Mouse (Mus musculus): ENCODE results near the gene Zcchc10. TPM values are rescaled to one million over a fixed set of nuclear protein-coding genes. Genes with fewer than 3 reads are reported as not detected.

Gene Zcchc10
- polyA plus RNA-seq, 1 experiment from 2014 or later, result 24.0 TPM

- Histone ChIP-seq H3K9ac (replicated peaks; ENCODE audit: low read depth, low read length) (no peak overlapping the region), H3K4me2 (replicated peaks; ENCODE audit: low read depth, low read length) (no peak overlapping the region), H3K27ac (ENCODE audit: low read length) (no peak overlapping the region), H3K4me3 (ENCODE audit: low read depth, low read length) (no peak overlapping the region), H3K4me1 (ENCODE audit: control insufficient read depth, insufficient read depth, low read length) (no peaks in the 10 kb centered on the region), H3K9me3 (ENCODE audit: control insufficient read depth, low read depth, low read length) (no peaks in the 10 kb centered on the region), H3K27me3 (ENCODE audit: control insufficient read depth, insufficient read depth, low read length) (no peaks in the 10 kb centered on the region), H3K36me3 (ENCODE audit: control insufficient read depth, insufficient read depth, low read length) (peaks cover 20% of the 10 kb centered on the region)
- ATAC-seq (ENCODE audit: insufficient number of reproducible peaks, insufficient read depth, low FRiP score, low read depth), result no peak
- 91% methylated on average over 2 of the region's 2 CpGs for WGBS
Measured at GRCm38 (mm10) chr11:53367032-53367431, 42.6 kb downstream of the Zcchc10 start.

GRCm38 (mm10) chr11:53378918-53379317 lies 54.4 kb downstream of the Zcchc10 start:
- no peaks in the 10 kb centered on the region for H3K9me3 ChIP-seq (ENCODE audit: control insufficient read depth, low read depth, low read length)
- ATAC-seq (ENCODE audit: insufficient number of reproducible peaks, insufficient read depth, low FRiP score, low read depth), result no peak
- H3K36me3 ChIP-seq (ENCODE audit: control insufficient read depth, insufficient read depth, low read length), result peaks cover 32% of the 10 kb centered on the region
- 79% methylated on average over 1 of the region's 1 CpGs for WGBS
- H3K9ac ChIP-seq (replicated peaks; ENCODE audit: low read depth, low read length), result no peak overlapping the region
- no peak overlapping the region for H3K4me2 ChIP-seq (replicated peaks; ENCODE audit: low read depth, low read length)
- no peak overlapping the region for H3K27ac ChIP-seq (ENCODE audit: low read length)
- H3K4me3 ChIP-seq (ENCODE audit: low read depth, low read length), result no peak overlapping the region
- no peaks in the 10 kb centered on the region for H3K27me3 ChIP-seq (ENCODE audit: control insufficient read depth, insufficient read depth, low read length)
- H3K4me1 ChIP-seq (ENCODE audit: control insufficient read depth, insufficient read depth, low read length), result no peaks in the 10 kb centered on the region

Other genes with a start within 250 kb of the Zcchc10 start
- gene Hspa4, start 24.2 kb upstream of the Zcchc10 start, polyA plus RNA-seq (2014; fragmentation: Nextera tagmentation; extraction: Ambion mirVana), result 81.0 and 84.6 TPM in 2 replicates
- 88.9 and 93.6 TPM in 2 replicates for gene Aff4, start 26.2 kb downstream of the Zcchc10 start, polyA plus RNA-seq (2014; fragmentation: Nextera tagmentation; extraction: Ambion mirVana)
- gene Leap2, start 98.5 kb downstream of the Zcchc10 start, polyA plus RNA-seq (2014; fragmentation: Nextera tagmentation; extraction: Ambion mirVana), result 0.88 TPM in 1 of 2 replicates, not detected in the other
- gene Uqcrq, start 106.2 kb downstream of the Zcchc10 start, polyA plus RNA-seq (2014; fragmentation: Nextera tagmentation; extraction: Ambion mirVana), result 477 and 521 TPM in 2 replicates
- 1.7 and 2.2 TPM in 2 replicates for gene Gdf9, start 106.3 kb downstream of the Zcchc10 start, polyA plus RNA-seq (2014; fragmentation: Nextera tagmentation; extraction: Ambion mirVana)
- gene Gm10447, start 132.4 kb downstream of the Zcchc10 start, polyA plus RNA-seq (2014; fragmentation: Nextera tagmentation; extraction: Ambion mirVana), result 0.13 and 0.14 TPM in 2 replicates
- 0.98 and 1.1 TPM in 2 replicates for gene Shroom1, start 132.5 kb downstream of the Zcchc10 start, polyA plus RNA-seq (2014; fragmentation: Nextera tagmentation; extraction: Ambion mirVana)
- gene Gm9837, start 145.8 kb downstream of the Zcchc10 start, polyA plus RNA-seq (2014; fragmentation: Nextera tagmentation; extraction: Ambion mirVana), result not detected in 2 replicates
- gene Gm9945, start 155.5 kb downstream of the Zcchc10 start, polyA plus RNA-seq (2014; fragmentation: Nextera tagmentation; extraction: Ambion mirVana), result not detected in 2 replicates
- gene Sowaha, start 155.6 kb downstream of the Zcchc10 start, polyA plus RNA-seq (2014; fragmentation: Nextera tagmentation; extraction: Ambion mirVana), result 0.13 and 0.24 TPM in 2 replicates
- gene Sept8, start 194.6 kb downstream of the Zcchc10 start, polyA plus RNA-seq (2014; fragmentation: Nextera tagmentation; extraction: Ambion mirVana), result 24.5 and 26.1 TPM in 2 replicates
- gene Kif3a, start 242.7 kb downstream of the Zcchc10 start, polyA plus RNA-seq (2014; fragmentation: Nextera tagmentation; extraction: Ambion mirVana), result 75.2 and 77.5 TPM in 2 replicates